In genomic region chr1:42313494-42313893, GRCm38 (mm10) we compare ENCODE assay signal across 22 mouse cellular contexts.
DNase-seq lines count a peak whose midpoint lies in the region; ATAC-seq and TF ChIP-seq lines count a peak whose summit lies in the region.
"Had no signal": no experiment of that assay in that cellular context is flagged by ENCODE, and none has a peak within 500 bp of the region (broad histone marks: within the 10 kb centered on the region; RNA-seq: fewer than 3 reads in every experiment).

No protein-coding gene starts in this region.

- H3K9me3 ChIP-seq in kidney, embryonic 14.5 days (ENCODE audit: control insufficient read depth, low read length) = no peaks in the 10 kb centered on the region
- no peaks in the 10 kb centered on the region for H3K9me3 ChIP-seq in kidney, postnatal 0 days (replicated peaks; ENCODE audit: low read length)
- H3K9me3 ChIP-seq: embryonic facial prominence, embryonic 13.5 days; embryonic facial prominence, embryonic 15.5 days; forebrain, embryonic 10.5 days; forebrain, embryonic 12.5 days had no signal

- peak; percentile 57; the same call in 1 of the 2 replicates for ATAC-seq in kidney, embryonic 14.5 days (ENCODE audit: low FRiP score, low TSS enrichment)
- ATAC-seq in kidney, postnatal 0 days (replicated peaks; ENCODE audit: low FRiP score, low read depth) = no peak
- ATAC-seq: forebrain, embryonic 14.5 days had no signal

- no peaks in the 10 kb centered on the region for H3K36me3 ChIP-seq in kidney, embryonic 14.5 days (ENCODE audit: control insufficient read depth, insufficient read depth, low read length)
- no peaks in the 10 kb centered on the region for H3K36me3 ChIP-seq in kidney, postnatal 0 days (ENCODE audit: insufficient read depth, low read length)
- H3K36me3 ChIP-seq: embryonic facial prominence, embryonic 13.5 days; embryonic facial prominence, embryonic 15.5 days; forebrain, embryonic 10.5 days; forebrain, embryonic 12.5 days had no signal

- WGBS in kidney, embryonic 14.5 days = 42% methylated on average over 4 of the region's 4 CpGs
- WGBS in kidney, postnatal 0 days = 42% methylated on average over 4 of the region's 4 CpGs

- H3K4me3 ChIP-seq in kidney, embryonic 14.5 days (ENCODE audit: low read length) = no peak overlapping the region
- no peak overlapping the region for H3K4me3 ChIP-seq in kidney, postnatal 0 days (replicated peaks; ENCODE audit: low read depth, low read length)
- H3K4me3 ChIP-seq: embryonic facial prominence, embryonic 13.5 days; embryonic facial prominence, embryonic 15.5 days; erythroblast, embryonic 14.5 days; forebrain, embryonic 10.5 days; forebrain, embryonic 12.5 days had no signal

- H3K27me3 ChIP-seq in kidney, embryonic 14.5 days (ENCODE audit: control insufficient read depth, insufficient read depth, low read length) = no peaks in the 10 kb centered on the region
- no peaks in the 10 kb centered on the region for H3K27me3 ChIP-seq in kidney, postnatal 0 days (ENCODE audit: insufficient read depth, low read length)
- H3K27me3 ChIP-seq: embryonic facial prominence, embryonic 13.5 days; embryonic facial prominence, embryonic 15.5 days; forebrain, embryonic 12.5 days had no signal

- no peak overlapping the region for H3K4me2 ChIP-seq in kidney, embryonic 14.5 days (replicated peaks; ENCODE audit: low read depth, low read length)
- no peak overlapping the region for H3K4me2 ChIP-seq in kidney, postnatal 0 days (ENCODE audit: low read length)
- H3K4me2 ChIP-seq: embryonic facial prominence, embryonic 13.5 days; embryonic facial prominence, embryonic 15.5 days; forebrain, embryonic 12.5 days had no signal

- DNase-seq in kidney, postnatal 36 days = no peak
- peak; percentile 7 for DNase-seq in kidney, postnatal 0 days (ENCODE audit: low spot score)
- no peak for DNase-seq in kidney, postnatal 14 days
- DNase-seq in testis, postnatal 14 days (ENCODE audit: low spot score) = peak; percentile 4
- no peak for DNase-seq in testis, postnatal 10 days (ENCODE audit: low spot score)
- DNase-seq: adrenal gland, adult 2 months; adrenal gland, postnatal 10 days; adrenal gland, postnatal 25 days; cerebellum, adult 11 months; cerebellum, adult 18-20 months; cerebellum, adult 8-10 months; cerebellum, adult 9-11 months; cerebellum, postnatal 14 days; cerebellum, postnatal 36 days; embryo, embryonic 11 days had no signal

- H3K27ac ChIP-seq in kidney, embryonic 14.5 days (ENCODE audit: low read depth, low read length) = no peak overlapping the region
- no peak overlapping the region for H3K27ac ChIP-seq in kidney, postnatal 0 days
- H3K27ac ChIP-seq: embryonic facial prominence, embryonic 13.5 days; embryonic facial prominence, embryonic 15.5 days; forebrain, embryonic 10.5 days; forebrain, embryonic 12.5 days had no signal

- H3K9ac ChIP-seq in kidney, embryonic 14.5 days (ENCODE audit: low read depth, low read length) = no peak overlapping the region
- no peak overlapping the region for H3K9ac ChIP-seq in kidney, postnatal 0 days (ENCODE audit: low read depth, low read length)
- H3K9ac ChIP-seq: embryonic facial prominence, embryonic 13.5 days; embryonic facial prominence, embryonic 15.5 days; forebrain, embryonic 12.5 days had no signal

- no peaks in the 10 kb centered on the region for H3K4me1 ChIP-seq in kidney, embryonic 14.5 days (ENCODE audit: control insufficient read depth, insufficient read depth, low read length)
- no peaks in the 10 kb centered on the region for H3K4me1 ChIP-seq in kidney, postnatal 0 days (replicated peaks; ENCODE audit: insufficient read depth, low read length)
- H3K4me1 ChIP-seq: embryonic facial prominence, embryonic 13.5 days; embryonic facial prominence, embryonic 15.5 days; forebrain, embryonic 10.5 days; forebrain, embryonic 12.5 days had no signal

- no peak for TF ChIP-seq CTCF in kidney, postnatal 0 days (IDR thresholded peaks at IDR 0.05; ENCODE audit: low read depth)

Comparison
In these comparisons a context has a peak if more than half of its experiments do, and no peak if none do; other contexts are left out.
1. DNase-seq: peak in kidney, postnatal 0 days (single experiment) and testis, postnatal 14 days (single experiment); none in kidney, postnatal 36 days (0 of 2), kidney, postnatal 14 days (single experiment) and testis, postnatal 10 days (single experiment).